Mouse (Mus musculus): Measurements from ENCODE around the gene Casc4.

GRCm38 (mm10) chr2:121853974-121854373 lies 12.8 kb upstream of the Casc4 start:
- TF ChIP-seq CTCF (IDR thresholded peaks at IDR 0.05; ENCODE audit: borderline replicate concordance, insufficient read depth, low read length) (no peak), POLR2A (IDR thresholded peaks at IDR 0.05; ENCODE audit: low read depth, low read length) (no peak)
